Comparison of ENCODE assay signal across 13 mouse cellular contexts in the genomic region with DNA sequence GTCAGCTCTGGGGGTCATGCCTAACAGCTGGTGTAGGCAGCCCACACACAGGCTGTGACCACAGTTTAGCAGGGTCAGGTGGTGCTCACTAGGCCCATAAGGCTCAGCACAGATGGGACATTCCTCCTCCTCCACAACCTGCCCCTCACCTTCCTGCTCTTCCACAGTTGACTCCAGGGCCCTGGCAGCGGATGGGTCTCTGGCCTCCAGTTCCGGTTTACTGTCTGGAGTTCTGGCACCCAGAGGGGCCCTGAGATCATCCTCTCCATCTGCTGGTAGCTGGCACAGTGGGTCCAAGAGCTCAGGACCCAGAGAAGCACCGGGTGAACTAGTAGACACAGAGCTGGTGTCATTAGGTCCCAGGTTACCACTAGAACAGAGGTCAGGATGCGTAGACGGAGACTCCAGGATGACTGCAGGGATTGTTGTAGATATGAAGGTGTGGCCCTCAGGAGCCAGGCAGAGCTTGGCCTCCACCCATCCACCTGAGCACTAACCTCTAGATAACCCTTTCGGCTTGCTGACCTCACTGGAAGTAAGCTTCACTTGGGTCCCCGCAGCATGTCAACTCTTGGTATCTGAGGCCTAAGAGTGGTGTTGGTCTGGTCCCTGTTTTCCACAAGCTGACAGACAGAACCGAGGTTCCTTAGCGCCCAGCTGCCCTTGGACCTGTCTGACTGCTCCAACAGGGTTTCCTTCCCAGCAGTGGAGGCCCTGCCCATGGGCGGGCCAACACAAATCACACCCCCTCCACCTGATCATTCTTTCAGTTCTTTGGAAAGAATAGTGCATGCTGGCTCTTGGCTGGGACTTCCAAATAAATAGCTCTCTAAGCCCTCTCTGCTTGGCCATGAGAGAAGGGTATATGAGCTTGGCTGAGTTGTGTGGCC. TPM values are rescaled to one million over a fixed set of nuclear protein-coding genes. Genes with fewer than 3 reads are reported as not detected.
A peak's percentile ranks its signal among the peaks of the same experiment; 100 is the strongest.
DNase-seq lines count a peak whose midpoint lies in the region; ATAC-seq and TF ChIP-seq lines count a peak whose summit lies in the region.
"Had no signal": no experiment of that assay in that cellular context is flagged by ENCODE, and none has a peak within 500 bp of the region (broad histone marks: within the 10 kb centered on the region; RNA-seq: fewer than 3 reads in every experiment).

Gene AL732309.1, minus strand, starts transcription at position 681 of the 890 bp plus-strand sequence.

- peak; percentile 36 for DNase-seq in kidney, adult 18-20 months
- no peak for DNase-seq in spleen, adult 2 months (ENCODE audit: low read depth in 1 of 2, low spot score in 2 of 2)
- no peak for DNase-seq in spleen, postnatal 4 days (ENCODE audit: low spot score in 2 of 2)
- peak; percentile 44 to 63 for DNase-seq in cerebellum, postnatal 25 days
- DNase-seq in hindbrain, embryonic 14.5 days (ENCODE audit: low spot score) = no peak
- DNase-seq: embryo, embryonic 11 days; heart, adult 2 months; heart, postnatal 14 days had no signal

- H3K36me3 ChIP-seq in kidney, embryonic 15.5 days = peaks cover 54% of the 10 kb centered on the region
- peaks cover 25% of the 10 kb centered on the region for H3K36me3 ChIP-seq in spleen, adult 2 months (ENCODE audit: control insufficient read depth, insufficient read depth, low read length)
- peaks cover 23% of the 10 kb centered on the region for H3K36me3 ChIP-seq in small intestine, adult 2 months (ENCODE audit: control insufficient read depth, insufficient read depth, low read length)
- peaks cover 64% of the 10 kb centered on the region for H3K36me3 ChIP-seq in liver, embryonic 12.5 days
- H3K36me3 ChIP-seq in hindbrain, embryonic 14.5 days (replicated peaks; ENCODE audit: control insufficient read depth, insufficient read depth) = peaks cover 70% of the 10 kb centered on the region

- TF ChIP-seq CTCF in spleen, adult 2 months (IDR thresholded peaks at IDR 0.05; ENCODE audit: extremely low read depth, insufficient read depth, insufficient read length, insufficient replicate concordance) = no peak
- TF ChIP-seq CTCF in small intestine, adult 2 months (IDR thresholded peaks at IDR 0.05; ENCODE audit: extremely low read depth, insufficient read length, insufficient replicate concordance, low read depth, low read length) = no peak

- no peaks in the 10 kb centered on the region for H3K9me3 ChIP-seq in kidney, embryonic 15.5 days (replicated peaks)
- no peaks in the 10 kb centered on the region for H3K9me3 ChIP-seq in liver, embryonic 12.5 days (replicated peaks)
- H3K9me3 ChIP-seq in hindbrain, embryonic 14.5 days (ENCODE audit: control insufficient read depth, low read length) = no peaks in the 10 kb centered on the region
- H3K9me3 ChIP-seq: midbrain, embryonic 10.5 days had no signal

- peaks cover 23% of the 10 kb centered on the region for H3K27me3 ChIP-seq in kidney, embryonic 15.5 days
- peaks cover 9% of the 10 kb centered on the region for H3K27me3 ChIP-seq in spleen, adult 2 months (ENCODE audit: control insufficient read depth, insufficient read depth, low read length)
- no peaks in the 10 kb centered on the region; the same call in 1 of the 2 replicates for H3K27me3 ChIP-seq in small intestine, adult 2 months (ENCODE audit: control insufficient read depth, insufficient read depth, low read length)
- H3K27me3 ChIP-seq in liver, embryonic 12.5 days (replicated peaks) = peaks cover 26% of the 10 kb centered on the region
- no peaks in the 10 kb centered on the region for H3K27me3 ChIP-seq in hindbrain, embryonic 14.5 days (ENCODE audit: control insufficient read depth, insufficient read depth, low read length)

- no peak within 1 kb of the TSS for H3K9ac ChIP-seq in kidney, embryonic 15.5 days
- H3K9ac ChIP-seq in liver, embryonic 12.5 days = no peak within 1 kb of the TSS
- no peak within 1 kb of the TSS for H3K9ac ChIP-seq in hindbrain, embryonic 14.5 days
- H3K9ac ChIP-seq: liver, embryonic 14.5 days had no signal

- no peak for ATAC-seq in kidney, embryonic 15.5 days (replicated peaks; ENCODE audit: low FRiP score)
- no peak for ATAC-seq in liver, embryonic 12.5 days
- ATAC-seq in hindbrain, embryonic 14.5 days (ENCODE audit: low FRiP score) = no peak

- H3K27ac ChIP-seq in kidney, embryonic 15.5 days = no peak within 1 kb of the TSS
- no peak within 1 kb of the TSS for H3K27ac ChIP-seq in spleen, adult 2 months (ENCODE audit: insufficient read depth, low read length)
- peak within 1 kb of the TSS; percentile 85 for H3K27ac ChIP-seq in small intestine, adult 2 months (ENCODE audit: insufficient read depth, low read depth, low read length)
- H3K27ac ChIP-seq in liver, embryonic 12.5 days = no peak within 1 kb of the TSS
- no peak within 1 kb of the TSS for H3K27ac ChIP-seq in hindbrain, embryonic 14.5 days
- H3K27ac ChIP-seq: heart, adult 2 months; liver, embryonic 14.5 days; midbrain, embryonic 10.5 days had no signal

- WGBS in kidney, embryonic 15.5 days = 85% methylated on average over 10 of the region's 10 CpGs
- 90% methylated on average over 10 of the region's 10 CpGs for WGBS in spleen, adult 2 months
- WGBS in small intestine, adult 2 months = 43% methylated on average over 10 of the region's 10 CpGs
- WGBS in liver, embryonic 12.5 days (ENCODE audit: insufficient replicate concordance) = 77% methylated on average over 10 of the region's 10 CpGs
- 95% methylated on average over 10 of the region's 10 CpGs for WGBS in hindbrain, embryonic 14.5 days

- H3K4me1 ChIP-seq in kidney, embryonic 15.5 days = peaks cover 19% of the 10 kb centered on the region
- H3K4me1 ChIP-seq in spleen, adult 2 months (ENCODE audit: control insufficient read depth, insufficient read depth, insufficient read length) = peaks cover 4% of the 10 kb centered on the region
- H3K4me1 ChIP-seq in small intestine, adult 2 months (ENCODE audit: control insufficient read depth, insufficient read depth, insufficient read length, low read length) = peaks cover 18% of the 10 kb centered on the region
- peaks cover 16% of the 10 kb centered on the region for H3K4me1 ChIP-seq in liver, embryonic 12.5 days
- peaks cover 16% of the 10 kb centered on the region for H3K4me1 ChIP-seq in hindbrain, embryonic 14.5 days (replicated peaks; ENCODE audit: control insufficient read depth, insufficient read depth, low read length)

- H3K4me3 ChIP-seq in kidney, embryonic 15.5 days (replicated peaks) = no peak within 1 kb of the TSS
- no peak within 1 kb of the TSS for H3K4me3 ChIP-seq in spleen, adult 2 months (ENCODE audit: extremely low read depth, insufficient read depth, insufficient read length)
- peak within 1 kb of the TSS; percentile 53 for H3K4me3 ChIP-seq in small intestine, adult 2 months (ENCODE audit: low read depth, low read length)
- no peak within 1 kb of the TSS for H3K4me3 ChIP-seq in liver, embryonic 12.5 days
- H3K4me3 ChIP-seq in hindbrain, embryonic 14.5 days (replicated peaks; ENCODE audit: low read length) = no peak within 1 kb of the TSS
- H3K4me3 ChIP-seq: heart, adult 2 months; midbrain, embryonic 10.5 days had no signal

- no peak within 1 kb of the TSS for H3K4me2 ChIP-seq in kidney, embryonic 15.5 days
- no peak within 1 kb of the TSS for H3K4me2 ChIP-seq in liver, embryonic 12.5 days
- no peak within 1 kb of the TSS for H3K4me2 ChIP-seq in hindbrain, embryonic 14.5 days (replicated peaks)

- TF ChIP-seq POLR2A in spleen, adult 2 months (IDR thresholded peaks at IDR 0.05; ENCODE audit: low read depth, low read length) = no peak
- TF ChIP-seq POLR2A in small intestine, adult 2 months (IDR thresholded peaks at IDR 0.05; ENCODE audit: low read depth, low read length) = peak; percentile 68; the same call in 1 of the 2 replicates

RNA-seq across cellular contexts. Expression of gene AL732309.1, which starts in this region (rescaled TPM):
- 5.3 and 5.4 TPM in 2 replicates for polyA plus RNA-seq in kidney, embryonic 15.5 days (2015; fragmentation: Nextera tagmentation; extraction: Ambion mirVana)
- polyA plus RNA-seq in spleen, adult 2 months (2012; rRNA removed) = 21.0 and 25.2 TPM in 2 replicates
- 15.3 and 45.8 TPM in 2 replicates for polyA plus RNA-seq in small intestine, adult 2 months (2012; rRNA removed)
- 4.4 and 4.8 TPM in 2 replicates for polyA plus RNA-seq in liver, embryonic 12.5 days (2016; fragmentation: Nextera tagmentation; extraction: Ambion mirVana)
- 2.9 and 5.3 TPM in 2 replicates for polyA plus RNA-seq in hindbrain, embryonic 14.5 days (2014; fragmentation: Nextera tagmentation; extraction: Ambion mirVana)

Comparison
In these comparisons a context has a peak if more than half of its experiments do, and no peak if none do; other contexts are left out.
1. DNase-seq: peak in kidney, adult 18-20 months (single experiment) and cerebellum, postnatal 25 days (2 of 2); none in spleen, adult 2 months (0 of 2), spleen, postnatal 4 days (0 of 2) and hindbrain, embryonic 14.5 days (single experiment).